Mouse (Mus musculus): ENCODE results near the gene Clmp. TPM values are rescaled to one million over a fixed set of nuclear protein-coding genes. Genes with fewer than 3 reads are reported as not detected.

The Clmp gene
- total RNA-seq, 2 experiments from 2014 or later = 28.1 to 32.3 TPM

DNA sequence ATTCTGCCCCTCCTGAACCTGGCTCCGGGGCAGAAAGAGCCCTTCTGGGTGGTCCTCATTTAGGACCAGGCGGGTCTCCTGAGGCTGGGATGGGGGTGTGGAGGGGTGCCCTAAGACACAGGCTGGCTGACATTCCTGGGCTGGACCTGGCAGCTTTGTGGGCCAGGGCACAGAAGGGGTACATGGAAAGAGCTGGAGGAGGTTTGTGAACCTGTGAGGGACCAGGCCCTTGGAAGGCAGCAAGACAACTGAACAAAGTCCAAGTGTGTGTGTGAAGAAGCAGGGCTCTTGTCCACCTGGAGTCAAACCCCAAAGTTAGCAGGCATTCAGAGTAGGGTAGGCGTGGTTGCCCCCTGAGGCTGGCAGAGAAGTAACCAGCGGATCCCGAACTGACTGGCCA lies 1.3 kb downstream of the Clmp start:
- intact Hi-C loops (cut with DNase I) = loop anchor here (5.0 kb wide), 1 partner anchor 65 kb away; no protein-coding TSS in a partner anchor
- DNase-seq (ENCODE audit: low spot score in 2 of 2) = no peak

DNA sequence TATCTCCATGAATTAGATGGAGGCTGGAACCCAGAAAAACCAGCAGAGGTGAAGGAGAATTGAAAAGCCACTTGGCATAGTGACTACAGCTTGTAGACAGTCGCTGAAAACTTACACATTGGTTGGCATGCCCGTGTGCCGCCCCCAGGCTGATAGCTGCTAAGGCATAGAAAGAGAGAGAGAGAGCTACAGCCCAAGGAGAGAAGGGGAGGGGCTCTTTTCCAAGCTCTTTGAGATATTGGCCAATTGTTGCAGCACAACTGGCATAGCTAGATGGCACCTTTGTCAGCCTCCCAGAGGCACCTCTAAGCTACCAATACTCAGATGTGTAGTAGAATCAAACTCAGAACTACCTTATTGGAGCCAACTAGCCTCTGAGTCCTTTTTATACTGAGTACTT lies 1.8 kb downstream of the Clmp start:
- intact Hi-C loops (cut with DNase I) = loop anchor here (5.0 kb wide), 1 partner anchor 65 kb away; no protein-coding TSS in a partner anchor
- DNase-seq (ENCODE audit: low spot score in 2 of 2) = peak in 1 of 2 experiments; percentile 46

DNA sequence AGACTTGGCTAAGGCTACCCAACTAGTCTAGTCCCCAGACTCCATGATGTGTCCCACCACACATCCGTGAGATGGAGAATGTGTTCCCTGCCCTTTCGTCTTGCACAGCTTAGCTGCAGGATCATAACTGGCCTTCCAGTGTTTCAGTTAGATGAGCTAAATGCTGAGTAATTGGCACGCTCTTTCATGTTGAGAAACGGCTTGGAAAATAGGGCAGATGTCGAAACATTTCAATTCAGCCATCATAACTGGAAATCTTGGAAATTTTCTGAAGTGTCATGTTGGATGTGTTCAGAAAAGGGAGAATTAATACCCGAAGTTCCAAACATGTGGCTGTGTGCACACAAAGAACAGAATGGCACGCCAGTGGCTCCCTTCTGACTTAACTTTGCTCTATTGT lies 4.7 kb downstream of the Clmp start:
- no peak for DNase-seq (ENCODE audit: low spot score in 2 of 2)
- intact Hi-C loops (cut with DNase I) = no loop called here

DNA sequence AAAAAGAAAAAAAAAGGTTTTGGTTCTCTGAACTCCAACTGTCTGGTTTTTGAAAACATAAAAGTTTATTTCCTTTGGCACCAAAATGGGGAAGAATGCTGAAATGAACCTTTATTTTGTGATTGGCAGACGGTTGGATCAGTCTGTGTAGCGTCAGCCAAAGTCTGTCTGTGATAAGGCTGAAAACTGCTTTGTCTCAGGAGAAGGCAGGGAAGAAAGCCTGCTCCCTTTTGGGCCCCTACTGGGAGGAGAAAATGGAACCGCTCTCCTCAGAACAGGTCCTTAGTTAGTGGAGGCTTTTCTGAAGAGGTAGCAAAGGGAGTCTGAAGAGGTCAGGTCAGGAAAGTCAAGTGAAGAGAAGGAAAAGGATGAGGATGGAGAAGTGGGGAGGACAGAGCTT lies 7.3 kb downstream of the Clmp start:
- intact Hi-C loops (cut with DNase I) = no loop called here
- DNase-seq (ENCODE audit: low spot score in 2 of 2) = no peak

DNA sequence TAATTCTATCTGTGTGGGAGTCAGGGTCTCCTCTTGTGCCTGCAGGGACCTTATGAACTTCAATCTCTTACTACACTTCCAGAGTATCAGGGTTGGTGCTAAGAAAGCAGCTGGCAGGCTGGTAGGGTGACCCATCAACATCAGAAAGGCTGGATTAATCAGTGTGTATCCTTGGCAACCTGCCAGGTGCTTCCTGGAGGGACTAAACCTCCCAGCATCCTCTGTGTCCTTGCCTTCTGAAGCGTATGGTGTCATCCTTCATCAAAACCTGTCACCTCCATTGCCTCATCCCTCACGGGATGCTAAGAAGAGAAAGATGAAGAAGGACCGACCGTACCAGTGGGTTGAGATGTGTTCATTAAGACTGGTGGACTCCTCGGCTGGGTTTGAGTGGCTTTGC lies 8.0 kb downstream of the Clmp start:
- DNase-seq (ENCODE audit: low spot score in 2 of 2) = no peak

DNA sequence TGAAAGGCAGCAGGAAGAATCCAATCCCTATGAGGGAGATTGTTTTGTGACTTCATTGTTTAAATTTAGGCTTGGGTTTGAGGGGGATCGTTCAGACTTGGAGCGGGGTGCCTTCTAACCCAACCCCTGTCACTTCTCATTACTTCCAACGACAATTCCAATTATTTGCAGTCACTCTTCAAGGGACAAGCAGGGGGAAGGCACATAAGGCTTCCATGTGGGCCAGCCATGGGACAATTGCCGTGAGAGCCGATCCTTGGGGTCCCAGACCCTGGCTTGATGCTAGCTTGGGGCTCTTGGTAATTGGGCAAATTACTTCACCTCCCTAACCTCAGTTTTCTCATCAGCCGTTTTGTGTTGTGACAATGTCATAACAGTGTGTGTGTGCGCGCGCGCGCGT lies 8.5 kb downstream of the Clmp start:
- DNase-seq (ENCODE audit: low spot score in 2 of 2) = no peak
- intact Hi-C loops (cut with DNase I) = no loop called here

More for the DNA sequence above, 8.0 kb downstream of the Clmp start:
- intact Hi-C loops (cut with DNase I) = no loop called here

DNA sequence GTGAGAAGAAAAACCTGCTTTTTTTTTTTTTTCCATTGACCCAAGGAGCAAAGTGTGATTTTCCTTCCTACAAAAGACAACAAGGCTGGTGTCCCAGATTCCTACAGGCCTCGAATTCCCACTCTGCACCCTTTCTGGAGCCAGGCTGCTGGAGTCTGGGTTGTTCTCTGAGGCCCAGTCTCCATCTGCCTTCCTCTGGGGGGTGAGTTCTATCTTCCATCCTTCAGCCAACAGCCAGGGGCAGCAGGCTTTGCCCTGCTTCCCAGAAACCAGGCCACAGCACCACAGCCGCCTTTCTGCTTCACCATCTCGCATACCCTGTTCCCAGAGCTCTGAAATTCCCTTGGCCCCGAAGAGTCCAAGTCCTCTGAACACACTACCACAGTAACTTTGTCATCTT lies 10.3 kb downstream of the Clmp start:
- DNase-seq (ENCODE audit: low spot score in 2 of 2) = no peak
- intact Hi-C loops (cut with DNase I) = no loop called here

DNA sequence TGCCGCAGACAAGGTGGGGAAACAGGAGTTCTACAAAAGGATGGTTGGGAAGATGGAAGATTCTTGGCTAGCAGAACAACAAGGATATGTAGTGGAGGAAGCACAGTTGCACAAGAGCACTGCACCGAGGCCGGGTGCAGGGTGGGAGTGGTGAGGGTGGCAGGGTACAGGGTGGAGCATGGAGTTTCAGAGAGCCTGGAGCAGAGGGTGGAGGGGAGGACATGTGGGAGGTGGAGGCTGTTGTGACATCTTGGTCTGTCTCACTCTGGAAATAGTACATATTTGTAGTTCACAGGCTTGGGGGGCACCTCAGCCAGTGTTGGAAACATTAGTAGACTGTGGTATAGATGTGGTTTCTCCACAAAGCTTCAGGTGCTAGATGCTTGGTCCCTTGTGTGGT lies 13.4 kb downstream of the Clmp start:
- DNase-seq (ENCODE audit: low spot score in 2 of 2) = no peak
- intact Hi-C loops (cut with DNase I) = no loop called here

DNA sequence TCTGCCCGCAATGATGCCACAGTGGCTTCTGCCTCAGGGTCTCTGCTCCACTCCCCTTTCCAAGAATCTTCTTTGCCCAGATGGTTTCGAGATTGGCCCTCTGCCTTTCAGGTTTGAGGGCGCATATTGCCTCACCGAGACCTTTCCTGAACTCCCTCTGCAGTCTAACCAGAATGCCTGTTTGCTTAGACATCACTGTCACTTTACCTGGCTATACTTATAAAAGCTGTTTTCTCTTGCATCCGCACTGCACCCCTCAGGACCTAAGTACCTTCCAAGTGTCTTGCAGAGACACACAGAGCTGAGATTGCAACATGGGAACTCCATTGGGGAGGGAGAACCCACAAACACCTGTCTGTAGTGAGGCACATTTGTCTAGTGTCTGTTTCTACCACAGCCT lies 14.5 kb downstream of the Clmp start:
- DNase-seq (ENCODE audit: low spot score in 2 of 2) = no peak
- intact Hi-C loops (cut with DNase I) = no loop called here

DNA sequence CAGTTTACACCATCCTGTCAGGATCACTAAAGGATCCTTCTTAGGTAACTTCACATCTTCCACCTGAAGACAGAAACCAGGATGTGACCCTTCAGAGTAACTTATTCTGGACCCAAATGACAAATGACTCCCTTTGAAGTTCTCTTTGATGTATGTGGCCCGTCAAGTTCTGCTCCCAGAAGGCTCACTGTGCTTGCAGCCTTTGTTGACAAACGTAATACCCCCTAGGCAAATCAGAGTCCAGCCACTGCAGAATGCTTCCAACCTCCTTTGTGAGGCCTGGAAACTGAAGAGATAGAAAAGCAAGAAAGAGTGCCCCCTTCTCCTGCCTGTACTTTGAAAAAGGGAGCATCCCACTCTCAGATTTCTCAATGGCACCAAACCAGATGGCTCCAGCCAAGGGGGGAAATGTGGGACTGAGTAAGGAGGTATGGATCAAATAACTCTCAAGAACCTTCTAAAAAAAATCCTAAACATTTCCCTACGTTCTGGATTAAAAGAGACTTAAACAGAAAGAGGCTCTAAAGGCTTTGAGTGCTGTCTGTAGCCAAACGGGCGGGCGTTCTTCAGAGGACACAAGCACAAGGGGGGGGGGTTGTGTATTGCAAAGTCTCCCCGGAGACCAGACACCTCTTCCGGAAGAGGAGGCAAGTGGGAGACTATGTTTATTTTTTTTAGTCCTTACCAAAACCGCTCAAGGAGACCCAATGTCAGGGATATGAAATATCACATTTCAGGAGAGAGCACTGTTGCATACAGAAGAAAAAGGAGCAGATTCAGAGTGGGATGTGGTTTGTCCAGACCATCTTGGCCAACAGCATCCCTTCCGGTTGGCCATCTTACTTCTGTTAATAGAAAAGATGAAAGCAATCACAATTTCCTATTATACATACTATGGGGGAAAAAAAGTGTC lies 18.9 kb downstream of the Clmp start:
- intact Hi-C loops (cut with DNase I) = no loop called here
- DNase-seq (ENCODE audit: low spot score in 2 of 2) = no peak

DNA sequence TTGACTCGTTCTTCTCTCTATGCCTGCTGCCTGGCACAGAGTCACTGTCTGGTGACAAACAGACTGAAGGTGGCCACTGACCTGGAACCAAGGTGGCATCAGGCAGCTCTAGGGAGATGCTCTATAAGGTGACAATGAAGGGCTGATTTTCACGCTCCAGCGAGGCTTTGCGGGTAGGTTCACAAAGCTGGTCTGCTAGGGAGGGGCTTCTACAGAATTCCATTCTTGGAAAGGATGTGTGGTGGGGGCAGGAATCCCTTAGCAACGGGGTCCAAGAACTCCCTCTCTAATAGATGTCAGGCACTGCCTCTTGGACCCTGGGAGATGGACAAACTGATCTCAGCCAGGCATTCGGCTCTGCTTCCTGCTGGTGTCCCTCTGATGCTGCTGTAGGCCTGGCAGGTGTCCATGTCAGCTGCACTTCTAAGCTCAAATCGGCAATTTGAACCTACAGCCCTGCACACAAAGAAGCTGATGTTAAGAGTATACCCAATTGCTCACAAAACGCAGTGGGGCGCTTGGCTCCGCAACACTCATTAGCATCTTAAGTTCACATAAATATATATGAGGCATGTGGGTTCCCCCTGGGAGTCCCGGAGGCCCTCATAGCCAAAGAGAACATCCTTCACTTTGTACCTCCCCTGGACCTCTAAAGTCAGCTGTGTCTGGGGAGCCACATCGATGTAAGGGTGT lies 22.8 kb downstream of the Clmp start:
- intact Hi-C loops (cut with DNase I) = no loop called here
- peak in 1 of 2 experiments; percentile 19 for DNase-seq (ENCODE audit: low spot score in 2 of 2)

DNA sequence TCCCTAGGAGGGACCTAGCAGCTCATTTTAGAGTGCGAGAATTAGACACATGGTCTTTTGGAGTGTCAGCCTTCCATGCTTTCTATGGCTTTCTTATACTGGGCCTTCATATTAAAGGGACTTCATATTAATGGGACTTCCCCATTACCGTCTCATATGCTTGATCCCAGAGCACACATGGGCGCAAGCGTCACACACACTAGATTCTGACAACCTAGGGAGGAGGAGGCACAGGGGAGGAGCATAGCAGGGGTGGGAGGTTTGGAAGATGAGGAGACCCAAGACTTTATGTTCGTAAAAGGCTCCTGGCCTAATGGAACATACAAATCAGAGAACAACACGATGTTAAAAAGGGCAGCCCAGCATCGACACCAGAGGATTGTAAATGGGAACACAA lies 23.4 kb downstream of the Clmp start:
- intact Hi-C loops (cut with DNase I) = no loop called here
- no peak for DNase-seq (ENCODE audit: low spot score in 2 of 2)

DNA sequence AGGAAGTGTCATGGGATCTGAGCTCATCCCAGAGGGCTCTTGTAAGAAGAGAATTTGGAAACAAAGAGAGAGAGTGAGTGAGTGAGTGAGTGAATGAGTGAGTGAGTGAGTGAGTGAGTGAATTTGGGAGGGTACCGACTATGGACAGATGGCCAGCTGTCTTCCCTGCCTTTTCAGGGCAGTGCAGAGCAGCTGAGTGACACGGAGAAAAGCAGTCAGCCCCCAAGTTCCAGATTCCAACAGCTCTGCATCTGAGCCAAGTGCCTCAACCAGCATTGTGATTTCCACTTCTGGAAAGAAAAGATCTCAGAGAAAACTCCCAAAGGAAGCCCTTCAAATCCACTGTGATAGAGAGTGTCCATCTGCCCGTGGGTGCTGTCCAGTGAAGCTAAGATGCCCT lies 23.8 kb downstream of the Clmp start:
- DNase-seq (ENCODE audit: low spot score in 2 of 2) = no peak
- intact Hi-C loops (cut with DNase I) = no loop called here

DNA sequence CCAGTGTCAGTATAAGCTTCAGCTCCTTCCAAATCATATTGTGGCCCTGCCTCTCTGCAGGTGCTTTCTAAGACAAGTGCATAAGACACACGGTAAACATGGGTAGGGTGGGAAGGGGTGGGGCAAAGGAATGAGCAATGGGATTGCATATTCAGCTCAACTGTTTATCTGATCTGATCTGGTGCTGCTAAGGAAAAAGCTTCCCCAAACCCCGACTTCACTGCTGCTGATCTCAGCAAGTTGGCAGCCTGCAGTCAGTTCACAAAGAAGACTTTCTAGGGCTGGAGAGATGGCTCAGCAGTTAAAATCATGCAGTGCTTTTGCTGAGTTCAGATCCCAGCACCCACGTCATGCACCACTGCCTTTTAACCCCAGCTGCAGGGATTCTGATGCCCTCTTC lies 24.2 kb downstream of the Clmp start:
- intact Hi-C loops (cut with DNase I) = no loop called here
- peak in 1 of 2 experiments; percentile 29 for DNase-seq (ENCODE audit: low spot score in 2 of 2)

DNA sequence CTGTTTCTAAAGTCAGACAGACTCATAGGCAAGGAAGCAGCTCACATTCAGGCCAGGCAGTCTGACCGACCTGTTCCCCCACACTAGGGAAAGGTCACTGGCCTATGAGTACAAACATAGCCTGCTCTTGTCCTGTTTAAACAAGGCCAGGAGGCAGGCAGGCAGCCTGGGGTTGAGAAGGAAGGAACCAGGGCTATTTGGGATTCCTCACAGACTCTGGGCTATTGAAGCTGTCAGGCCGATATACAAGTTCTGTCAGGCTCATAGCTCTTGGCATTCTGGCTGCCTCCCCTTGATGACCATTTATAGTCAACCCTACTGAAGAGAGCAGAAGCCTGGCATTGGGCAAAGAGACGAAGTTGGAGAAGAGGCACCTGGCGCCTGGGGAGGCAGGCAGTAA lies 25.9 kb downstream of the Clmp start:
- DNase-seq (ENCODE audit: low spot score in 2 of 2) = no peak
- intact Hi-C loops (cut with DNase I) = no loop called here

DNA sequence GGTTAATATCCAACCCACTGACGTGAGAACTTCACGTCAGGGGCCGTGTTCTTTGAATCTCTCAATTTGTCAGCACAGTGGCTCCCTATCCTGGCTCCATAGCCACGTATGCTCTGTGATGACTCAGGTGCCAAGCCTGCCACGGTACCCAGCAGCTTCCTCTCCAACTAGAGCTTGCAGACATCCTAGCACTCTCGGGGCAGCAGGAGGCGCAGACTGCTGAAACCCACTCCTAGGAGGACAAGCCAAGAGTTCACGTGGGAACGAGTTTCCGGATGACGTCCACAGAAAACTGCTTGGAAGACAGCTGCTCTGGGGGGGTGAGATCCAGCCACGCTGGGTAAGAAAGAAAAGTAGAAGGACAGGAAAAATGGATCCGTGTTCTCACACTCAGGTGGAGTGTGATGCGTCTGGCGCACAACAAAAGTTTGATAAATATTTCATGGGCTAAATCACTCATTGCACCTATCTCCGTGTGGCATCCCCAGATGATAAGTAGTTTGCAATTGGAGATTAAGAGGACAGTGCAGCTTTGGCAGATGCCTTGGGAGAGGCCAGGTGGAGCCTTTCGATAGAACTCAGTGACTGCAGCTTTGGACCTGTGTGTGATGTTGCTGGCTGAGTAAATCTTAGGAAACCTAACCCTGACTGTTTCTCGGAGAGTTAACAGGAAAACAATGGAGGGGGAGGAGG lies 31.6 kb downstream of the Clmp start:
- DNase-seq (ENCODE audit: low spot score in 2 of 2) = peak in 1 of 2 experiments; percentile 84
- intact Hi-C loops (cut with DNase I) = no loop called here

DNA sequence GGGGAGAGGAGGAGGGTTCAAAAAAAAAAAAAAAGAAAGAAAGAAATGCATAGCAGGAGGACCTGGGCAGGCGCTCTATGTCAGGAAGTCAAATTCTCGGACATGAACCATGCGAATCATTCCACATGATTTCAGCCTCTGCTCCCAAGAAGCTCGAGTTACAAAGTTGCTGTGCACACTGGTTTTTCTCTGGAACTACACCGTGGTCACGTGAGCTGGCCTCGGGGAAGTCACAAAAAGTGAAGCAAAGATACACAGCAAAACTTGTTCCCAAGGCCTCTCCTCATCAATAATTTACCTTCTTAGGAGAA lies 32.1 kb downstream of the Clmp start:
- intact Hi-C loops (cut with DNase I) = no loop called here
- DNase-seq (ENCODE audit: low spot score in 2 of 2) = no peak

DNA sequence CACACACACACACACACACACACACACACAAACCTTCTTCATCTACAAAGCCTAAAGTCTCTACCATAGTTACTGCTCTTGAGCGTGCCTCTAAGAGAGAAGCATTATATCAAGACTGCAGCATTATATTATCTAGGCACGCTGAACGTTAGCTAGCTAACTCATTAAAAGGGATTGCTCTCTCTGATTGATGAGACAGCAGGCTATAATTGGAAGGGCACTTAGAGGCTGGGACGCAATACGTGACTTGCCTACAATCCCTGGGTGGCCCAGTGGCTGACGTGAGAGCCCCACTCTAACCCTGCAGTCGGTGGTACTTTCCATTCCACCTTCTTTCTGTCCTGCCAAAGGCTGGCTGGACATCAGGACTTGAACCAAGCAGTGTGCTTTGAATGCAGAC lies 35.1 kb downstream of the Clmp start:
- intact Hi-C loops (cut with DNase I) = no loop called here

DNA sequence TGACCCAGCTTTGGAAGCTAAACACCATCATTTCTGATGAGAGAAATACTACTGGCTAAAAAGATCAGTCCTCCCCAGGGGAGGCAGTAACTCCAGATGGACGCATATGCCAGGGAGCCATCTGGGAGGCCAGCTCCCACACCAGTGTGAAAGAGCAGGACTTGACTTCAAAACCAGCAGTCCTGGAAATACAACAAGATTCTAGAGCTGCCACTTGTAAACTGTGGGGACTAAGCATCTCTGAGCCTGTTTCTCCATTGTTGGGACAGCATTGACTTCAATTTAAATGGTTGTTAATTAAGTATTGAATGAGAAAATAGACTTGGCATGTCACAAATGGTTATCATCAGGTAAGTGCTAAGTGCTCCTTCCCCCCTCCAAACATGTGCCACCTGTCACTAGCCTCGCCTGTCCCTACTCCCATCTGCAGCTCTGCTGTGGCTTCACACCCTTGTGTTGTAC lies 37.6 kb downstream of the Clmp start:
- no peak for DNase-seq (ENCODE audit: low spot score in 2 of 2)
- intact Hi-C loops (cut with DNase I) = no loop called here

More for the DNA sequence above, 35.1 kb downstream of the Clmp start:
- no peak for DNase-seq (ENCODE audit: low spot score in 2 of 2)

DNA sequence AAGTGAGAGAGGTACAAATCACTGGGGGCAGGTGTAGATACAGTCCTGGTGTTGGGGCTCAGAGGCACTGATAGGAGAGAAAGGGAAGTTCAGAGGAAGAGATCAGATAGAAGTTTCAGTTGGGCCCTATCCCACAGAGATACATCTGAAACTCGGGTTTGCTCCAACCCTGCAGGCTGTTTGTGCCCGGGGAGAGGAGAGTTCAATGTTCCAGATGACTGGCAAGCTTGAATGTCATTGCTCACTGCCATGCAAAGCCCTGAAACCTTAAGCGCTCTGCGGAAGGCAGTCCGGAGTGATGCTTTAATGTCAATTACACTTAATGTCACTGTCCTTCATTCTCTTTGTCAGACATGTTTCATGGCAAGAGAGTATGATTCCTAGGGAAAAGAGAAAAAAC lies 39.2 kb downstream of the Clmp start:
- intact Hi-C loops (cut with DNase I) = no loop called here
- DNase-seq (ENCODE audit: low spot score in 2 of 2) = no peak

All from left cerebral cortex, postnatal 25 days (tissue).